Mouse (Mus musculus) CH12.LX (cell line): ENCODE measurements around the gene Clptm1. TPM values are rescaled to one million over a fixed set of nuclear protein-coding genes. Genes with fewer than 3 reads are reported as not detected.

Experiments used
- DNase-seq: peaks from one replicate; pipeline ENCODE4 v3.0.0-alpha.2; 2013; ENCODE audit errors: extremely low read depth
- H3K27ac ChIP-seq: 2 replicates; pipeline ENCODE4 v1.5.1; 2012; ENCODE audit warnings: low read depth, mild to moderate bottlenecking, control low read depth, moderate library complexity; ENCODE audit not compliant: insufficient read depth
- H3K27me3 ChIP-seq: replicated peaks from 2 replicates; pipeline ENCODE3; 2012; ENCODE audit warnings: inconsistent platforms
- H3K36me3 ChIP-seq, 2 experiments: replicated peaks in 1 of 2; 2 replicates each; pipeline versions ENCODE3 to v1.6.1; 2012; ENCODE audit warnings: inconsistent platforms in 1 of 2, low read length in 1 of 2, mild to moderate bottlenecking in 1 of 2, mixed read lengths in 1 of 2, moderate library complexity in 1 of 2; ENCODE audit not compliant: control insufficient read depth in 1 of 2, insufficient read depth in 1 of 2
- H3K4me1 ChIP-seq, 2 experiments: 2 replicates each; pipeline ENCODE4 v1.6.1; 2012; ENCODE audit warnings: inconsistent platforms in 1 of 2, moderate library complexity in 1 of 2; ENCODE audit not compliant: insufficient read depth in 2 of 2, control insufficient read depth in 1 of 2
- H3K4me2 ChIP-seq: 2 replicates; pipeline ENCODE4 v1.6.1; 2012; ENCODE audit warnings: low read depth, mild to moderate bottlenecking, control low read depth; ENCODE audit not compliant: poor library complexity, insufficient read depth, severe bottlenecking
- H3K4me3 ChIP-seq, 3 experiments: fragments of 150-350 bp in 1 of 3; sonication (generic) in 1 of 3; replicated peaks in 1 of 3; 2 replicates each; pipeline versions ENCODE3 to v1.5.1; 2011 to 2012; ENCODE audit warnings: low read depth in 2 of 3, low read length in 2 of 3, mild to moderate bottlenecking in 2 of 3, moderate library complexity in 2 of 3, control low read depth in 1 of 3, improper control_type of control experiment in 1 of 3, inconsistent platforms in 1 of 3, mixed read lengths in 1 of 3; ENCODE audit not compliant: poor library complexity in 1 of 3
- H3K79me2 ChIP-seq: replicated peaks from 2 replicates; pipeline ENCODE4 v1.6.1; 2012; ENCODE audit warnings: mild to moderate bottlenecking, moderate library complexity; ENCODE audit not compliant: control insufficient read depth, poor library complexity, insufficient read depth, severe bottlenecking; ENCODE audit errors: extremely low read depth
- H3K9ac ChIP-seq: 2 replicates; pipeline ENCODE4 v1.6.1; 2012; ENCODE audit warnings: low read depth, mild to moderate bottlenecking, control low read depth, moderate library complexity; ENCODE audit not compliant: insufficient read depth
- H3K9me3 ChIP-seq: replicated peaks from 2 replicates; pipeline ENCODE3; 2012; ENCODE audit warnings: low read length, inconsistent platforms, mixed read lengths
- BHLHE40 ChIP-seq: IDR thresholded peaks from 2 replicates; pipeline ENCODE4 v1.6.1; 2011; ENCODE audit warnings: mild to moderate bottlenecking, low read depth, low read length, improper control_type of control experiment
- CHD1 ChIP-seq: IDR thresholded peaks from 2 replicates; pipeline ENCODE4 v1.6.1; 2012; ENCODE audit warnings: low read depth, low read length, improper control_type of control experiment, inconsistent platforms
- ELF1 ChIP-seq: IDR thresholded peaks from 2 replicates; pipeline ENCODE4 v1.6.1; 2014; ENCODE audit warnings: low read depth, mild to moderate bottlenecking, inconsistent platforms, low read length, improper control_type of control experiment
- EP300 ChIP-seq: IDR thresholded peaks from 2 replicates; pipeline ENCODE4 v1.6.1; 2011; ENCODE audit warnings: low read length, improper control_type of control experiment
- GABPA ChIP-seq: IDR thresholded peaks from 2 replicates; pipeline ENCODE4 v1.6.1; 2012; ENCODE audit warnings: low read depth, low read length, improper control_type of control experiment, inconsistent platforms; ENCODE audit not compliant: insufficient replicate concordance
- IRF4 ChIP-seq: IDR thresholded peaks from 2 replicates; pipeline ENCODE4 v1.6.1; 2014; ENCODE audit warnings: low read depth, mild to moderate bottlenecking, inconsistent platforms, low read length, improper control_type of control experiment
- MAFK ChIP-seq: IDR thresholded peaks from 2 replicates; pipeline ENCODE4 v1.6.1; 2011; ENCODE audit warnings: low read length, improper control_type of control experiment; ENCODE audit not compliant: insufficient replicate concordance
- MAX ChIP-seq: IDR thresholded peaks from 2 replicates; pipeline ENCODE4 v1.6.1; 2011; ENCODE audit warnings: low read length, improper control_type of control experiment
- MAZ ChIP-seq: IDR thresholded peaks from 2 replicates; pipeline ENCODE4 v1.6.1; 2012; ENCODE audit warnings: low read depth, mild to moderate bottlenecking, inconsistent platforms, low read length, improper control_type of control experiment, moderate library complexity
- MEF2A ChIP-seq: IDR thresholded peaks from 2 replicates; pipeline ENCODE4 v1.6.1; 2014; ENCODE audit warnings: low read depth, mild to moderate bottlenecking, inconsistent platforms, low read length, improper control_type of control experiment, borderline replicate concordance
- MXI1 ChIP-seq: IDR thresholded peaks from 2 replicates; pipeline ENCODE4 v1.6.1; 2011; ENCODE audit warnings: mild to moderate bottlenecking, low read depth, low read length, improper control_type of control experiment
- MYC ChIP-seq: IDR thresholded peaks from 2 replicates; pipeline ENCODE4 v1.6.1; 2011; ENCODE audit warnings: low read depth, mild to moderate bottlenecking, improper control_type of control experiment, low read length
- NELFE ChIP-seq: IDR thresholded peaks from 2 replicates; pipeline ENCODE4 v1.6.1; 2011; ENCODE audit warnings: low read depth, low read length, improper control_type of control experiment
- NRF1 ChIP-seq: IDR thresholded peaks from 2 replicates; pipeline ENCODE4 v1.6.1; 2014; ENCODE audit warnings: low read depth, mild to moderate bottlenecking, inconsistent platforms, low read length, improper control_type of control experiment, moderate library complexity
- PAX5 ChIP-seq: IDR thresholded peaks from 2 replicates; pipeline ENCODE4 v1.6.1; 2012; ENCODE audit warnings: low read length, inconsistent platforms, mixed read lengths
- POLR2AphosphoS2 ChIP-seq: IDR thresholded peaks from 2 replicates; pipeline ENCODE4 v1.6.1; 2011; ENCODE audit warnings: low read depth, low read length, improper control_type of control experiment
- RCOR1 ChIP-seq: conservative IDR thresholded peaks from 2 replicates; pipeline ENCODE4 v1.6.1; 2012; ENCODE audit warnings: low read depth, mild to moderate bottlenecking, inconsistent platforms, low read length, improper control_type of control experiment
- SIN3A ChIP-seq: IDR thresholded peaks from 2 replicates; pipeline ENCODE4 v1.6.1; 2012; ENCODE audit warnings: low read length, improper control_type of control experiment, inconsistent platforms
- SMC3 ChIP-seq: IDR thresholded peaks from 2 replicates; pipeline ENCODE4 v1.6.1; 2011; ENCODE audit warnings: low read depth, low read length, improper control_type of control experiment
- TBP ChIP-seq: conservative IDR thresholded peaks from 2 replicates; pipeline ENCODE4 v1.6.1; 2011; ENCODE audit warnings: low read depth, low read length, improper control_type of control experiment
- TCF12 ChIP-seq: IDR thresholded peaks from 2 replicates; pipeline ENCODE4 v1.6.1; 2014; ENCODE audit warnings: low read depth, mild to moderate bottlenecking, inconsistent platforms, low read length, improper control_type of control experiment
- ZC3H11A ChIP-seq: IDR thresholded peaks from 2 replicates; pipeline ENCODE4 v1.6.1; 2012; ENCODE audit warnings: low read depth, mild to moderate bottlenecking, inconsistent platforms, low read length, improper control_type of control experiment
- ZMIZ1 ChIP-seq: IDR thresholded peaks from 2 replicates; pipeline ENCODE4 v1.6.1; 2012; ENCODE audit warnings: low read depth, mild to moderate bottlenecking, inconsistent platforms, low read length, improper control_type of control experiment
- ZNF384 ChIP-seq: IDR thresholded peaks from 2 replicates; pipeline ENCODE4 v1.6.1; 2012; ENCODE audit warnings: low read depth, low read length, improper control_type of control experiment, inconsistent platforms
- dilution Hi-C: fragments of 300-500 bp; cut with MboI; formaldehyde crosslinking; loops from 2 replicates; pipeline ENCODE4 v1.14.3; 2020; ENCODE audit warnings: low sequenced_read_pairs; ENCODE audit not compliant: extremely low pct_unique_long_range_greater_than_20kb, extremely low pct_ligation_motif_present
- in situ Hi-C: fragments of 300-500 bp; cut with MboI; formaldehyde crosslinking; loops from 3 replicates; pipeline ENCODE4 v1.14.3; 2019; ENCODE audit warnings: low sequenced_read_pairs, low pct_ligation_motif_present, low pct_unique_long_range_greater_than_20kb, mixed read lengths
- polyA plus RNA-seq: library from polyadenylated mRNA; unstranded; fragments of >175 nt; gene quantifications from 2 replicates; pipeline ENCODE4 v1.2.1, GENCODE M21; 2012; ENCODE audit warnings: low read depth; ENCODE audit not compliant: insufficient read length
- total RNA-seq, 2 experiments: library from RNA; depleted of rRNA; stranded (reverse); fragments of 300-350 nt in 1 of 2; fragments of >200 nt in 1 of 2; gene quantifications; 2 replicates each; pipeline ENCODE4 v1.2.3; 2012 to 2014

The Clptm1 gene
- total and polyA plus RNA-seq, 3 experiments: 33.8 to 70.9 (median 43.6) TPM

DNA sequence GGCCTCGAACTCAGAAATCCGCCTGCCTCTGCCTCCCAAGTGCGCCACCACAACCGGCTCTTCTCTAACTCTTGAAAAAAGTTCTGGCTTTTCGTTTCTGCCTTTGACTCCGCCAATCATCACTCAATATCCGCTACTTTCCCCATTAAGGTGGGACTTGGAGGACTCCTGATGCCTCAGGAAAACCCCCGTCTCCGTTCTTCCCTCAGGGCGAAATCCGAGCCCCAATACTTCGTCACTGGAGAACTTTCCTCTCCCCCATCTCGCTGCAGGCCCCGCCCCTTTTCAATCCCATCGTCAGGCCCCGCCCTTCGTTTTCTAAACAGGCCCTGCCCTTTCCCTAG is 36.7 kb downstream of the Clptm1 start:
- TF ChIP-seq SMC3 (no peak), MAX (no peak), GABPA (no peak), EP300 (no peak), IRF4 (no peak), MYC (no peak), MAFK (no peak), ZNF384 (no peak), SIN3A (no peak), POLR2AphosphoS2 (no peak), MXI1 (no peak), PAX5 (no peak)
- TF ChIP-seq, all 38 proteins: peak for 0
- peaks cover 27 to 58% of the 10 kb centered on the region in 2 experiments for H3K36me3 ChIP-seq
- dilution Hi-C loops: no loop called here

DNA sequence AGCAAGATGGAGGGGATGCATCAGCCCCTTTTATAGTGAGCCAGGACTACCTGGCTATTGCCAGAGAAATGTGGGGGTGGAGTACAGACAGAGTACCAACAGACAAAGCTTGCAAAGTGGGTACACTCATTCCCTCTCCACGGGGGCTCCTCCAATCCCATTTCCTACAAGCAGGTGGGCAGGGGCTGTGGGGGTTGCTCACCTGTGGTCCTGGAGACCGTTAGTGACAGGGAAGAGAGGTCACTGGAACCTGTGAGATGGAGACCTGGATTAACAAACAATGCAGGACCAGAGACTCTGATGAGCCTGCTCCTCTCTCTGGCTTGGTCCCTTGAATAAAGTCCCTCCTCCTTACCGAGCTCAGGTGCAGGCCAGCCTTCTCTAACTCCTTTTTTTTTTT is 37.1 kb downstream of the Clptm1 start:
- Histone ChIP-seq H3K4me2 (peak overlapping the region; percentile 45), H3K9me3 (no peaks in the 10 kb centered on the region), H3K27ac (no peak overlapping the region), H3K4me1 (peaks cover 11 to 45% of the 10 kb centered on the region in 2 experiments), H3K27me3 (no peaks in the 10 kb centered on the region), H3K9ac (no peak overlapping the region), H3K79me2 (peaks cover 5% of the 10 kb centered on the region; the same call in 1 of the 2 replicates), H3K4me3 (peak overlapping the region; percentile 51 to 65 (median 53)), H3K36me3 (peaks cover 25 to 58% of the 10 kb centered on the region in 2 experiments)
- in situ Hi-C loops (no loop called here), dilution Hi-C loops (no loop called here)
- no peak for TF ChIP-seq MEF2A
- TF ChIP-seq ZNF384: no peak
- no peak for DNase-seq

More for the DNA sequence above, 36.7 kb downstream of the Clptm1 start:
- Histone ChIP-seq H3K9me3 (no peaks in the 10 kb centered on the region), H3K4me1 (peaks cover 11 to 45% of the 10 kb centered on the region in 2 experiments), H3K4me3 (peak overlapping the region; percentile 51 to 65 (median 53)), H3K4me2 (peak overlapping the region; percentile 45), H3K79me2 (peaks cover 5% of the 10 kb centered on the region; the same call in 1 of the 2 replicates), H3K27me3 (no peaks in the 10 kb centered on the region), H3K27ac (no peak overlapping the region), H3K9ac (no peak overlapping the region)
- no peak for DNase-seq
- in situ Hi-C loops: no loop called here

DNA sequence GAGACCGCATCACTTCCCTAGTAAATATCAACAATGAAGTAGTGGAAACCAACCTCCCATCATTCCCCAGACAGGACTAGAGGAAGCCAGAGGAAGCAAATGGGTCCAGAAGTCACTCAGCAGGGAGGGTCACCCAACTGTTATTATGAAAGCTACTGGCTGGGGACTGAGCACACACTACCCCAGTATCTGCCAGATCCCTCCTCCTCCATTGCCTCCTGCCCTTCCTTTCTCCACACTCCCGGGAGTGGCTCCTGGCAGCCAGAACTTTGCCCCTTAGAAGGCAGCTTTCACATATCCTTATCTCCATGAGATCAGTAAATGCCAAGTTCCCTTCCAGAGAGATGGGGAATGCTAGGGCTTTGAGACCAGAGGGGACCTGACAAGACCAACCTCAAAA is 41.4 kb downstream of the Clptm1 start:
- H3K36me3 ChIP-seq: peaks cover 42 to 84% of the 10 kb centered on the region in 2 experiments
- H3K27me3 ChIP-seq: no peaks in the 10 kb centered on the region
- TF ChIP-seq MXI1: no peak
- no peak for TF ChIP-seq NRF1
- TF ChIP-seq MYC: no peak
- TF ChIP-seq TCF12: no peak
- no peak for TF ChIP-seq POLR2AphosphoS2
- no peak for TF ChIP-seq CHD1
- TF ChIP-seq GABPA: no peak
- TF ChIP-seq ZMIZ1: no peak
- no peak for TF ChIP-seq MEF2A
- TF ChIP-seq RCOR1: no peak
- TF ChIP-seq BHLHE40: no peak
- no peak for TF ChIP-seq ZC3H11A
- no peak for TF ChIP-seq MAZ
- no peak for TF ChIP-seq NELFE
- TF ChIP-seq ELF1: no peak
- TF ChIP-seq TBP: no peak
- TF ChIP-seq ZNF384: no peak
- H3K79me2 ChIP-seq: peaks cover 5% of the 10 kb centered on the region; the same call in 1 of the 2 replicates
- no peak overlapping the region for H3K4me2 ChIP-seq
- peaks cover 7% of the 10 kb centered on the region for H3K9me3 ChIP-seq
- peaks cover 3 to 19% of the 10 kb centered on the region in 2 experiments; a peak in 3 of 4 replicates for H3K4me1 ChIP-seq
- no peak overlapping the region for H3K27ac ChIP-seq
- H3K9ac ChIP-seq: no peak overlapping the region
- dilution Hi-C loops: no loop called here
- H3K4me3 ChIP-seq: no peak overlapping the region
- in situ Hi-C loops: no loop called here
- no peak for DNase-seq
